ENCODE assay signal across 8 mouse cellular contexts in genomic region chr6:29388052-29388518, GRCm38 (mm10). TPM values are rescaled to one million over a fixed set of nuclear protein-coding genes. Genes with fewer than 3 reads are reported as not detected.
DNase-seq lines count a peak whose midpoint lies in the region; ATAC-seq lines count a peak whose summit lies in the region.

TSS of gene Opn1sw (minus strand) at chr6:29388468.

- peaks cover 6% of the 10 kb centered on the region; the same call in 1 of the 2 replicates for H3K27me3 ChIP-seq in forebrain, embryonic 12.5 days
- peaks cover 17% of the 10 kb centered on the region for H3K27me3 ChIP-seq in midbrain, embryonic 13.5 days

- H3K4me2 ChIP-seq in forebrain, embryonic 12.5 days = peak within 1 kb of the TSS; percentile 25; the same call in 1 of the 2 replicates
- H3K4me2 ChIP-seq in midbrain, embryonic 13.5 days (replicated peaks) = peak within 1 kb of the TSS; percentile 11; the same call in 1 of the 2 replicates

- 0 out of 2 replicates have a peak, but pooled peaks have one; percentile 44 for ATAC-seq in forebrain, embryonic 12.5 days (ENCODE audit: low FRiP score)
- ATAC-seq in midbrain, embryonic 13.5 days = no peak

- no peak within 1 kb of the TSS for H3K27ac ChIP-seq in forebrain, embryonic 12.5 days
- H3K27ac ChIP-seq in midbrain, embryonic 13.5 days = no peak within 1 kb of the TSS

- H3K36me3 ChIP-seq in forebrain, embryonic 12.5 days (replicated peaks) = no peaks in the 10 kb centered on the region
- no peaks in the 10 kb centered on the region for H3K36me3 ChIP-seq in midbrain, embryonic 13.5 days

- no peaks in the 10 kb centered on the region for H3K9me3 ChIP-seq in forebrain, embryonic 12.5 days
- no peaks in the 10 kb centered on the region for H3K9me3 ChIP-seq in midbrain, embryonic 13.5 days

- no peak within 1 kb of the TSS for H3K9ac ChIP-seq in forebrain, embryonic 12.5 days
- no peak within 1 kb of the TSS for H3K9ac ChIP-seq in midbrain, embryonic 13.5 days (replicated peaks)

- H3K4me1 ChIP-seq in forebrain, embryonic 12.5 days = peaks cover 9% of the 10 kb centered on the region; the same call in 1 of the 2 replicates
- H3K4me1 ChIP-seq in midbrain, embryonic 13.5 days (replicated peaks) = peaks cover 5% of the 10 kb centered on the region; the same call in 1 of the 2 replicates

- peak; percentile 6 to 14 for DNase-seq in lung, adult 18-20 months
- DNase-seq in lung, postnatal 25 days (ENCODE audit: low spot score) = no peak
- peak; percentile 83 for DNase-seq in Muller cell, postnatal 12 days (ENCODE audit: inconsistent ontology term)
- DNase-seq in kidney, postnatal 10 days = peak; percentile 53
- no peak for DNase-seq in spleen, adult 12 weeks (ENCODE audit: low spot score)
- DNase-seq in cerebellum, adult 9-10 months = no peak

- 4% methylated on average over 12 of the region's 12 CpGs for WGBS in forebrain, embryonic 12.5 days
- 5% methylated on average over 12 of the region's 12 CpGs for WGBS in midbrain, embryonic 13.5 days

- H3K4me3 ChIP-seq in forebrain, embryonic 12.5 days (replicated peaks) = no peak within 1 kb of the TSS; the same call in 1 of the 2 replicates
- no peak within 1 kb of the TSS for H3K4me3 ChIP-seq in midbrain, embryonic 13.5 days (replicated peaks)

RNA-seq across cellular contexts. Expression of gene Opn1sw, which starts in this region (rescaled TPM):
- polyA plus RNA-seq in forebrain, embryonic 12.5 days (2016; fragmentation: Nextera tagmentation; extraction: Ambion mirVana) = 0.23 and 0.37 TPM in 2 replicates
- polyA plus RNA-seq in midbrain, embryonic 13.5 days (2015; fragmentation: Nextera tagmentation; extraction: Ambion mirVana) = 0.30 and 0.41 TPM in 2 replicates

Comparison
In these comparisons a context has a peak if more than half of its experiments do, and no peak if none do; other contexts are left out.
1. DNase-seq: peak in lung, adult 18-20 months (2 of 2), Muller cell, postnatal 12 days (single experiment) and kidney, postnatal 10 days (single experiment); none in lung, postnatal 25 days (single experiment), spleen, adult 12 weeks (single experiment) and cerebellum, adult 9-10 months (single experiment).
2. Peak in ATAC-seq and H3K4me2 ChIP-seq in forebrain, embryonic 12.5 days; RNA of the gene not detected or under 1 TPM.